Mouse (Mus musculus) liver, postnatal 0 days (tissue): ENCODE measurements at regions not wholly inside any gene's neighbourhood (a gene's known extent, or its start where the extent isn't known, plus 50 kb on each side); places are given as distances from the start of the nearest gene placed in this dataset.

Source experiments
- CTCF ChIP-seq: sonication (generic); IDR thresholded peaks from 2 replicates; pipeline ENCODE4 v1.5.1; 2016; ENCODE audit warnings: antibody characterized with exemption, low read depth
- EP300 ChIP-seq: IDR thresholded peaks from 2 replicates; pipeline ENCODE4 v1.6.1; 2016; ENCODE audit warnings: antibody characterized with exemption, low read depth, mild to moderate bottlenecking

- no peak for TF ChIP-seq CTCF
- no peak for TF ChIP-seq EP300
Measured at GRCm38 (mm10) chr2:133400963-133401362, 151.0 kb upstream of the Bmp2 start.
